Comparison of ENCODE assay signal across 13 mouse cellular contexts in genomic region chr10:80317011-80317410, GRCm38 (mm10). TPM values are rescaled to one million over a fixed set of nuclear protein-coding genes. Genes with fewer than 3 reads are reported as not detected.
DNase-seq lines count a peak whose midpoint lies in the region; ATAC-seq and TF ChIP-seq lines count a peak whose summit lies in the region.
"Had no signal": no experiment of that assay in that cellular context is flagged by ENCODE, and none has a peak within 500 bp of the region (broad histone marks: within the 10 kb centered on the region; RNA-seq: fewer than 3 reads in every experiment).

No protein-coding gene starts in this region.

- no peaks in the 10 kb centered on the region for H3K9me3 ChIP-seq in forebrain, embryonic 12.5 days
- H3K9me3 ChIP-seq in forebrain, embryonic 14.5 days (replicated peaks; ENCODE audit: control insufficient read depth, low read length), result no peaks in the 10 kb centered on the region
- no peaks in the 10 kb centered on the region for H3K9me3 ChIP-seq in hindbrain, postnatal 0 days (ENCODE audit: low read length)
- H3K9me3 ChIP-seq in hindbrain, embryonic 14.5 days (ENCODE audit: control insufficient read depth, low read length), result no peaks in the 10 kb centered on the region
- H3K9me3 ChIP-seq: hindbrain, embryonic 15.5 days; limb, embryonic 12.5 days had no signal

- H3K4me3 ChIP-seq in forebrain, embryonic 12.5 days (replicated peaks), result no peak overlapping the region
- H3K4me3 ChIP-seq in forebrain, embryonic 14.5 days (ENCODE audit: low read depth, low read length), result no peak overlapping the region
- no peak overlapping the region for H3K4me3 ChIP-seq in hindbrain, postnatal 0 days (ENCODE audit: low read length)
- H3K4me3 ChIP-seq in hindbrain, embryonic 14.5 days (replicated peaks; ENCODE audit: low read length), result no peak overlapping the region
- peak overlapping the region; percentile 38 for H3K4me3 ChIP-seq in testis, adult 2 months (ENCODE audit: control insufficient read depth, low read depth, low read length)
- H3K4me3 ChIP-seq: hindbrain, embryonic 15.5 days; limb, embryonic 12.5 days had no signal

- 0 out of 2 replicates have a peak overlapping the region, but pooled peaks have one; percentile 13 for H3K27ac ChIP-seq in forebrain, embryonic 12.5 days
- no peak overlapping the region for H3K27ac ChIP-seq in forebrain, embryonic 14.5 days (ENCODE audit: low read depth, low read length)
- peak overlapping the region; percentile 43; the same call in 1 of the 2 replicates for H3K27ac ChIP-seq in hindbrain, postnatal 0 days
- no peak overlapping the region for H3K27ac ChIP-seq in hindbrain, embryonic 14.5 days
- H3K27ac ChIP-seq in testis, adult 2 months (ENCODE audit: control insufficient read depth, insufficient read depth, low read depth, low read length), result no peak overlapping the region
- H3K27ac ChIP-seq: hindbrain, embryonic 15.5 days; kidney, postnatal 0 days; limb, embryonic 12.5 days; macrophage had no signal

- peaks cover 44% of the 10 kb centered on the region for H3K4me1 ChIP-seq in forebrain, embryonic 12.5 days
- H3K4me1 ChIP-seq in forebrain, embryonic 14.5 days (ENCODE audit: control insufficient read depth, insufficient read depth, low read length), result peaks cover 5% of the 10 kb centered on the region; the same call in 1 of the 2 replicates
- no peaks in the 10 kb centered on the region for H3K4me1 ChIP-seq in hindbrain, postnatal 0 days (ENCODE audit: insufficient read depth, low read length)
- peaks cover 8% of the 10 kb centered on the region for H3K4me1 ChIP-seq in hindbrain, embryonic 14.5 days (replicated peaks; ENCODE audit: control insufficient read depth, insufficient read depth, low read length)
- peaks cover 34% of the 10 kb centered on the region for H3K4me1 ChIP-seq in testis, adult 2 months (ENCODE audit: control insufficient read depth, insufficient read depth, low read length)

- TF ChIP-seq CTCF in hindbrain, postnatal 0 days (IDR thresholded peaks at IDR 0.05; ENCODE audit: low read depth), result no peak
- no peak for TF ChIP-seq CTCF in testis, adult 2 months (IDR thresholded peaks at IDR 0.05; ENCODE audit: control insufficient read depth, insufficient read depth, insufficient replicate concordance, low read depth, low read length)

- peaks cover 38% of the 10 kb centered on the region for H3K27me3 ChIP-seq in forebrain, embryonic 12.5 days
- no peaks in the 10 kb centered on the region for H3K27me3 ChIP-seq in forebrain, embryonic 14.5 days (replicated peaks; ENCODE audit: control insufficient read depth, insufficient read depth, low read length)
- H3K27me3 ChIP-seq in hindbrain, postnatal 0 days (ENCODE audit: insufficient read depth, low read length), result no peaks in the 10 kb centered on the region
- H3K27me3 ChIP-seq in hindbrain, embryonic 14.5 days (ENCODE audit: control insufficient read depth, insufficient read depth, low read length), result no peaks in the 10 kb centered on the region
- H3K27me3 ChIP-seq in testis, adult 2 months (ENCODE audit: control insufficient read depth, insufficient read depth, low read length), result no peaks in the 10 kb centered on the region
- H3K27me3 ChIP-seq: hindbrain, embryonic 15.5 days had no signal

- intact Hi-C loops in gastrocnemius, postnatal 14 days (cut with DNase I; ENCODE audit: low total_unique reads), result no loop called here
- intact Hi-C loops in gastrocnemius, postnatal 36 days (cut with DNase I), result no loop called here

- no peak for ATAC-seq in forebrain, embryonic 12.5 days (ENCODE audit: low FRiP score)
- no peak for ATAC-seq in forebrain, embryonic 14.5 days
- no peak for ATAC-seq in hindbrain, postnatal 0 days
- no peak for ATAC-seq in hindbrain, embryonic 14.5 days (ENCODE audit: low FRiP score)

- 70% methylated on average over 10 of the region's 10 CpGs for WGBS in forebrain, embryonic 12.5 days
- 71% methylated on average over 10 of the region's 10 CpGs for WGBS in forebrain, embryonic 14.5 days
- 47% methylated on average over 10 of the region's 10 CpGs for WGBS in hindbrain, postnatal 0 days
- 68% methylated on average over 10 of the region's 10 CpGs for WGBS in hindbrain, embryonic 14.5 days

- TF ChIP-seq POLR2A in testis, adult 2 months (IDR thresholded peaks at IDR 0.05; ENCODE audit: control insufficient read depth, low read depth, low read length), result no peak; the same call in 1 of the 2 replicates

- DNase-seq in forebrain, embryonic 14.5 days (ENCODE audit: low spot score), result no peak
- no peak for DNase-seq in hindbrain, postnatal 0 days (ENCODE audit: low spot score)
- no peak for DNase-seq in hindbrain, embryonic 14.5 days (ENCODE audit: low spot score)
- DNase-seq in testis, postnatal 14 days (ENCODE audit: low spot score), result no peak
- DNase-seq in gastrocnemius, postnatal 14 days, result no peak
- DNase-seq in gastrocnemius, postnatal 36 days, result no peak
- DNase-seq: thymus, adult 2 months had no signal

- no peak overlapping the region for H3K9ac ChIP-seq in forebrain, embryonic 12.5 days
- no peak overlapping the region for H3K9ac ChIP-seq in forebrain, embryonic 14.5 days (ENCODE audit: low read length)
- no peak overlapping the region for H3K9ac ChIP-seq in hindbrain, postnatal 0 days (replicated peaks; ENCODE audit: low read length)
- H3K9ac ChIP-seq in hindbrain, embryonic 14.5 days, result no peak overlapping the region
- H3K9ac ChIP-seq: hindbrain, embryonic 15.5 days; limb, embryonic 12.5 days had no signal

- no peak overlapping the region for H3K4me2 ChIP-seq in forebrain, embryonic 12.5 days
- no peak overlapping the region for H3K4me2 ChIP-seq in forebrain, embryonic 14.5 days (ENCODE audit: low read length)
- no peak overlapping the region for H3K4me2 ChIP-seq in hindbrain, postnatal 0 days (ENCODE audit: low read depth, low read length)
- H3K4me2 ChIP-seq in hindbrain, embryonic 14.5 days (replicated peaks), result no peak overlapping the region
- H3K4me2 ChIP-seq: hindbrain, embryonic 15.5 days; limb, embryonic 12.5 days had no signal

- peaks cover 70% of the 10 kb centered on the region for H3K36me3 ChIP-seq in forebrain, embryonic 12.5 days (replicated peaks)
- peaks cover 69% of the 10 kb centered on the region for H3K36me3 ChIP-seq in forebrain, embryonic 14.5 days (ENCODE audit: control insufficient read depth, insufficient read depth, low read length)
- peaks cover 34% of the 10 kb centered on the region for H3K36me3 ChIP-seq in hindbrain, postnatal 0 days (ENCODE audit: insufficient read depth, low read length)
- peaks cover 70% of the 10 kb centered on the region for H3K36me3 ChIP-seq in hindbrain, embryonic 14.5 days (replicated peaks; ENCODE audit: control insufficient read depth, insufficient read depth)
- H3K36me3 ChIP-seq in testis, adult 2 months (ENCODE audit: control insufficient read depth, insufficient read depth, low read length), result no peaks in the 10 kb centered on the region

RNA-seq across cellular contexts. Expression of gene 2310011J03Rik, which starts 3.3 kb away (rescaled TPM):
- polyA plus RNA-seq in forebrain, embryonic 12.5 days (2016; fragmentation: Nextera tagmentation; extraction: Ambion mirVana), result 42.6 and 44.4 TPM in 2 replicates
- polyA plus RNA-seq in forebrain, embryonic 14.5 days (2014; fragmentation: Nextera tagmentation; extraction: Ambion mirVana), result 39.2 and 40.8 TPM in 2 replicates
- total RNA-seq in hindbrain, postnatal 0 days (2014; rRNA removed), result 28.9 and 36.0 TPM in 2 replicates
- polyA plus RNA-seq in hindbrain, postnatal 0 days (2015; fragmentation: Nextera tagmentation; extraction: Ambion mirVana), result 35.7 and 38.4 TPM in 2 replicates
- polyA plus RNA-seq in hindbrain, embryonic 14.5 days (2014; fragmentation: Nextera tagmentation; extraction: Ambion mirVana), result 23.3 and 24.5 TPM in 2 replicates
- 11.3 and 13.1 TPM in 2 replicates for polyA plus RNA-seq in testis, adult 2 months (2012; rRNA removed)
- total RNA-seq in gastrocnemius, postnatal 14 days (2021), result 1 to 10 TPM; 7.6 to 8.3 TPM
- total RNA-seq in gastrocnemius, postnatal 36 days (2021), result 1 to 10 TPM; 5.5 to 6.2 TPM

RNA-seq across cellular contexts. Expression of gene Pcsk4, which starts 12.3 kb away (rescaled TPM):
- polyA plus RNA-seq in forebrain, embryonic 12.5 days (2016; fragmentation: Nextera tagmentation; extraction: Ambion mirVana), result 3.7 and 3.8 TPM in 2 replicates
- polyA plus RNA-seq in forebrain, embryonic 14.5 days (2014; fragmentation: Nextera tagmentation; extraction: Ambion mirVana), result 1.6 and 2.4 TPM in 2 replicates
- 3.8 and 6.7 TPM in 2 replicates for total RNA-seq in hindbrain, postnatal 0 days (2014; rRNA removed)
- 11.0 and 11.8 TPM in 2 replicates for polyA plus RNA-seq in hindbrain, postnatal 0 days (2015; fragmentation: Nextera tagmentation; extraction: Ambion mirVana)
- polyA plus RNA-seq in hindbrain, embryonic 14.5 days (2014; fragmentation: Nextera tagmentation; extraction: Ambion mirVana), result 4.4 and 4.7 TPM in 2 replicates
- 324 and 326 TPM in 2 replicates for polyA plus RNA-seq in testis, adult 2 months (2012; rRNA removed)
- 1 to 10 TPM in 1 of 2 experiments, under 1 TPM in 1; 0.53 to 1.2 TPM for total RNA-seq in gastrocnemius, postnatal 14 days (2021)
- total RNA-seq in gastrocnemius, postnatal 36 days (2021), result 1 to 10 TPM; 1.1 to 2.0 TPM

RNA-seq across cellular contexts. Expression of gene Reep6, which starts 12.7 kb away (rescaled TPM):
- polyA plus RNA-seq in forebrain, embryonic 12.5 days (2016; fragmentation: Nextera tagmentation; extraction: Ambion mirVana), result 4.1 and 4.4 TPM in 2 replicates
- 2.3 and 2.7 TPM in 2 replicates for polyA plus RNA-seq in forebrain, embryonic 14.5 days (2014; fragmentation: Nextera tagmentation; extraction: Ambion mirVana)
- total RNA-seq in hindbrain, postnatal 0 days (2014; rRNA removed), result 3.7 TPM in 2 replicates
- polyA plus RNA-seq in hindbrain, postnatal 0 days (2015; fragmentation: Nextera tagmentation; extraction: Ambion mirVana), result 5.2 and 5.5 TPM in 2 replicates
- 5.3 and 5.8 TPM in 2 replicates for polyA plus RNA-seq in hindbrain, embryonic 14.5 days (2014; fragmentation: Nextera tagmentation; extraction: Ambion mirVana)
- polyA plus RNA-seq in testis, adult 2 months (2012; rRNA removed), result 698 and 732 TPM in 2 replicates
- total RNA-seq in gastrocnemius, postnatal 14 days (2021), result 1 to 10 TPM; 1.9 to 2.5 TPM
- total RNA-seq in gastrocnemius, postnatal 36 days (2021), result 1 to 10 TPM; 1.3 to 1.5 TPM

RNA-seq across cellular contexts. Expression of gene Apc2, which starts 21.2 kb away (rescaled TPM):
- 144 and 165 TPM in 2 replicates for polyA plus RNA-seq in forebrain, embryonic 12.5 days (2016; fragmentation: Nextera tagmentation; extraction: Ambion mirVana)
- 154 and 213 TPM in 2 replicates for polyA plus RNA-seq in forebrain, embryonic 14.5 days (2014; fragmentation: Nextera tagmentation; extraction: Ambion mirVana)
- 358 and 374 TPM in 2 replicates for total RNA-seq in hindbrain, postnatal 0 days (2014; rRNA removed)
- 81.3 and 97.6 TPM in 2 replicates for polyA plus RNA-seq in hindbrain, postnatal 0 days (2015; fragmentation: Nextera tagmentation; extraction: Ambion mirVana)
- 200 and 216 TPM in 2 replicates for polyA plus RNA-seq in hindbrain, embryonic 14.5 days (2014; fragmentation: Nextera tagmentation; extraction: Ambion mirVana)
- 1.4 and 1.8 TPM in 2 replicates for polyA plus RNA-seq in testis, adult 2 months (2012; rRNA removed)
- total RNA-seq in gastrocnemius, postnatal 14 days (2021), result 1 to 10 TPM in 1 of 2 experiments, under 1 TPM in 1; 0.93 to 1.2 TPM
- under 1 TPM; 0.54 to 0.57 TPM for total RNA-seq in gastrocnemius, postnatal 36 days (2021)

RNA-seq across cellular contexts. Expression of gene Rps15, which starts 24.8 kb away (rescaled TPM):
- polyA plus RNA-seq in forebrain, embryonic 12.5 days (2016; fragmentation: Nextera tagmentation; extraction: Ambion mirVana), result 708 and 760 TPM in 2 replicates
- polyA plus RNA-seq in forebrain, embryonic 14.5 days (2014; fragmentation: Nextera tagmentation; extraction: Ambion mirVana), result 694 and 922 TPM in 2 replicates
- total RNA-seq in hindbrain, postnatal 0 days (2014; rRNA removed), result 1,031 and 1,483 TPM in 2 replicates
- polyA plus RNA-seq in hindbrain, postnatal 0 days (2015; fragmentation: Nextera tagmentation; extraction: Ambion mirVana), result 676 and 682 TPM in 2 replicates
- polyA plus RNA-seq in hindbrain, embryonic 14.5 days (2014; fragmentation: Nextera tagmentation; extraction: Ambion mirVana), result 570 and 649 TPM in 2 replicates
- polyA plus RNA-seq in testis, adult 2 months (2012; rRNA removed), result 672 and 893 TPM in 2 replicates
- 100 to 1,000 TPM; 741 to 829 TPM for total RNA-seq in gastrocnemius, postnatal 14 days (2021)
- total RNA-seq in gastrocnemius, postnatal 36 days (2021), result 100 to 1,000 TPM; 529 to 644 TPM

Comparison
In these comparisons a context has a peak if more than half of its experiments do, and no peak if none do; other contexts are left out.
1. H3K27ac ChIP-seq: peak in forebrain, embryonic 12.5 days (single experiment) and hindbrain, postnatal 0 days (single experiment); none in forebrain, embryonic 14.5 days (single experiment), hindbrain, embryonic 14.5 days (single experiment) and testis, adult 2 months (single experiment).
2. RNA of gene Pcsk4, which starts 12.3 kb away (polyA plus RNA-seq): 324 to 326 TPM in testis, adult 2 months; 11.0 to 11.8 TPM in hindbrain, postnatal 0 days, 4.4 to 4.7 TPM in hindbrain, embryonic 14.5 days, 3.7 to 3.8 TPM in forebrain, embryonic 12.5 days and 1.6 to 2.4 TPM in forebrain, embryonic 14.5 days; every median in the first group is over 10 times any median in the second.
3. RNA of gene Reep6, which starts 12.7 kb away (polyA plus RNA-seq): 698 to 732 TPM in testis, adult 2 months; 5.3 to 5.8 TPM in hindbrain, embryonic 14.5 days, 5.2 to 5.5 TPM in hindbrain, postnatal 0 days, 4.1 to 4.4 TPM in forebrain, embryonic 12.5 days and 2.3 to 2.7 TPM in forebrain, embryonic 14.5 days; every median in the first group is over 100 times any median in the second.